ENCODE assay signal across 17 mouse cellular contexts in the genomic region with DNA sequence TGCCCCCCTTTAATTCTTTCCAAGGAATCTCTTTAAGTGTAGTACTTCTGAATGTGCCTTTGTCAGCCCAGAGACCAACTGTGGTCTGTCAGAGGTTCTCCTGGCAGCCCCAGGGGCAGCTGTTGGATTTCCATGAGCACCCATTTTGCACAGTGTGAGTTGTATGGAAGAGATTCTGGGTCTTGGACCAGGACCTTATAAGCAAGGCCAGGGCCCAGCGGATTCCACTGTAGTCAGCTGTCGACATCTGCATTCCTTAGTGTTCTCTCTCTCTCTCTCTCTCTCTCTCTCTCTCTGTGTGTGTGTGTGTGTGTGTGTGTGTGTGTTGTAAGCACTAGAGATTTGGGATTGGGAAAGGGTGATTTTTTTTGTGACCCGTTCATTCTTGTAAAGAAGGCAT. TPM values are rescaled to one million over a fixed set of nuclear protein-coding genes. Genes with fewer than 3 reads are reported as not detected.
DNase-seq lines count a peak whose midpoint lies in the region; ATAC-seq and TF ChIP-seq lines count a peak whose summit lies in the region.
"Had no signal": no experiment of that assay in that cellular context is flagged by ENCODE, and none has a peak within 500 bp of the region (broad histone marks: within the 10 kb centered on the region; RNA-seq: fewer than 3 reads in every experiment).

No protein-coding gene starts in this region.

- no peaks in the 10 kb centered on the region for H3K27me3 ChIP-seq in heart, postnatal 0 days (ENCODE audit: control insufficient read depth, insufficient read depth, low read length)
- no peaks in the 10 kb centered on the region for H3K27me3 ChIP-seq in lung, postnatal 0 days (replicated peaks; ENCODE audit: insufficient read depth, low read length)
- H3K27me3 ChIP-seq: embryonic facial prominence, embryonic 15.5 days; limb, embryonic 13.5 days; liver, embryonic 15.5 days had no signal

- no peak overlapping the region for H3K9ac ChIP-seq in heart, postnatal 0 days (replicated peaks; ENCODE audit: low read depth, low read length)
- no peak overlapping the region for H3K9ac ChIP-seq in lung, postnatal 0 days (replicated peaks; ENCODE audit: low read depth)
- H3K9ac ChIP-seq: embryonic facial prominence, embryonic 15.5 days; limb, embryonic 13.5 days; liver, embryonic 15.5 days had no signal

- peak; percentile 41; the same call in 1 of the 2 replicates for ATAC-seq in heart, postnatal 0 days (ENCODE audit: insufficient read depth, low read depth)
- ATAC-seq in lung, postnatal 0 days: peak; percentile 97

- WGBS in heart, postnatal 0 days: 45% methylated on average over 3 of the region's 3 CpGs
- WGBS in lung, postnatal 0 days: 73% methylated on average over 3 of the region's 3 CpGs

- H3K4me2 ChIP-seq in heart, postnatal 0 days (ENCODE audit: low read depth, low read length): no peak overlapping the region
- no peak overlapping the region for H3K4me2 ChIP-seq in lung, postnatal 0 days (replicated peaks; ENCODE audit: low read depth, low read length)
- H3K4me2 ChIP-seq: embryonic facial prominence, embryonic 15.5 days; limb, embryonic 13.5 days; liver, embryonic 15.5 days had no signal

- no peak for TF ChIP-seq CTCF in heart, postnatal 0 days (IDR thresholded peaks at IDR 0.05; ENCODE audit: low read depth)
- no peak for TF ChIP-seq CTCF in lung, postnatal 0 days (IDR thresholded peaks at IDR 0.05)

- no peak overlapping the region for H3K4me3 ChIP-seq in heart, postnatal 0 days (ENCODE audit: low read depth, low read length)
- H3K4me3 ChIP-seq in lung, postnatal 0 days (ENCODE audit: low read depth, low read length): no peak overlapping the region
- H3K4me3 ChIP-seq: embryonic facial prominence, embryonic 15.5 days; forebrain, embryonic 10.5 days; hindbrain, embryonic 10.5 days; limb, embryonic 13.5 days; liver, embryonic 15.5 days had no signal

- H3K4me1 ChIP-seq in heart, postnatal 0 days (ENCODE audit: control insufficient read depth, insufficient read depth): no peaks in the 10 kb centered on the region
- H3K4me1 ChIP-seq in lung, postnatal 0 days (ENCODE audit: insufficient read depth, low read depth, low read length): no peaks in the 10 kb centered on the region
- H3K4me1 ChIP-seq: embryonic facial prominence, embryonic 15.5 days; limb, embryonic 13.5 days had no signal

- H3K27ac ChIP-seq in heart, postnatal 0 days (ENCODE audit: low read depth): peak overlapping the region; percentile 15; the same call in 1 of the 2 replicates
- H3K27ac ChIP-seq in lung, postnatal 0 days (ENCODE audit: low read length): peak overlapping the region; percentile 65; the same call in 1 of the 2 replicates
- H3K27ac ChIP-seq: embryonic facial prominence, embryonic 15.5 days; forebrain, embryonic 10.5 days; hindbrain, embryonic 10.5 days; liver, embryonic 15.5 days had no signal

- no peak for TF ChIP-seq EP300 in heart, postnatal 0 days (IDR thresholded peaks at IDR 0.05; ENCODE audit: low read depth)
- TF ChIP-seq EP300 in lung, postnatal 0 days (IDR thresholded peaks at IDR 0.05): peak; percentile 63

- peaks cover 31% of the 10 kb centered on the region for H3K36me3 ChIP-seq in heart, postnatal 0 days (replicated peaks; ENCODE audit: control insufficient read depth, insufficient read depth, low read length)
- H3K36me3 ChIP-seq in lung, postnatal 0 days (ENCODE audit: insufficient read depth, low read length): no peaks in the 10 kb centered on the region

- DNase-seq in heart, postnatal 0 days (ENCODE audit: low spot score): no peak
- DNase-seq in heart, adult 8-10 months (ENCODE audit: low spot score): no peak
- peak; percentile 27 to 55 for DNase-seq in kidney, postnatal 4 days
- no peak for DNase-seq in kidney, adult 9 months
- peak; percentile 91 for DNase-seq in lung, postnatal 0 days (ENCODE audit: low spot score)
- DNase-seq in B cell, adult 2 months: no peak
- DNase-seq in ovary, postnatal 36 days (ENCODE audit: low spot score): no peak
- DNase-seq: adrenal gland, postnatal 36 days; cerebellum, adult 9-10 months; kidney, postnatal 25 days; layer of hippocampus, adult 9-11 months; thymus, adult 2 months had no signal

- H3K9me3 ChIP-seq in heart, postnatal 0 days (replicated peaks; ENCODE audit: control insufficient read depth, low read length): no peaks in the 10 kb centered on the region
- H3K9me3 ChIP-seq in lung, postnatal 0 days (ENCODE audit: low read length): no peaks in the 10 kb centered on the region
- H3K9me3 ChIP-seq: embryonic facial prominence, embryonic 15.5 days; forebrain, embryonic 10.5 days; hindbrain, embryonic 10.5 days; limb, embryonic 13.5 days; liver, embryonic 15.5 days had no signal

RNA-seq across cellular contexts. Expression of gene Adsl, which starts 11.6 kb away (rescaled TPM):
- total RNA-seq in heart, postnatal 0 days (2014; rRNA removed; ENCODE audit: low replicate concordance): 148 and 149 TPM in 2 replicates
- 156 and 159 TPM in 2 replicates for polyA plus RNA-seq in heart, postnatal 0 days (2015; fragmentation: Nextera tagmentation; extraction: Ambion mirVana)
- 10 to 100 TPM; 73.6 to 84.8 (median 76.1) TPM for total RNA-seq in heart, adult 8-10 months (2022)
- polyA plus RNA-seq in lung, postnatal 0 days (2015; fragmentation: Nextera tagmentation; extraction: Ambion mirVana): 51.9 and 62.6 TPM in 2 replicates

RNA-seq across cellular contexts. Expression of gene Sgsm3, which starts 40.9 kb away (rescaled TPM):
- total RNA-seq in heart, postnatal 0 days (2014; rRNA removed; ENCODE audit: low replicate concordance): 21.0 and 35.6 TPM in 2 replicates
- polyA plus RNA-seq in heart, postnatal 0 days (2015; fragmentation: Nextera tagmentation; extraction: Ambion mirVana): 7.8 and 9.3 TPM in 2 replicates
- total RNA-seq in heart, adult 8-10 months (2022): 10 to 100 TPM; 11.0 to 14.6 (median 11.7) TPM
- polyA plus RNA-seq in lung, postnatal 0 days (2015; fragmentation: Nextera tagmentation; extraction: Ambion mirVana): 27.8 and 38.5 TPM in 2 replicates

Comparison
In these comparisons a context has a peak if more than half of its experiments do, and no peak if none do; other contexts are left out.
1. DNase-seq: peak in kidney, postnatal 4 days (2 of 2) and lung, postnatal 0 days (single experiment); none in heart, postnatal 0 days (single experiment), heart, adult 8-10 months (single experiment), kidney, adult 9 months (single experiment), B cell, adult 2 months (0 of 2) and ovary, postnatal 36 days (single experiment).